In genomic region chr14:16954511-16955443, GRCm38 (mm10) we compare ENCODE assay signal across 14 mouse cellular contexts.
A peak's percentile ranks its signal among the peaks of the same experiment; 100 is the strongest.
DNase-seq lines count a peak whose midpoint lies in the region; ATAC-seq and TF ChIP-seq lines count a peak whose summit lies in the region.
"Had no signal": no experiment of that assay in that cellular context is flagged by ENCODE, and none has a peak within 500 bp of the region (broad histone marks: within the 10 kb centered on the region; RNA-seq: fewer than 3 reads in every experiment).

No protein-coding gene starts in this region.

- H3K4me1 ChIP-seq in hindbrain, embryonic 15.5 days (replicated peaks): peaks cover 8% of the 10 kb centered on the region; the same call in 1 of the 2 replicates
- H3K4me1 ChIP-seq in hindbrain, embryonic 11.5 days (replicated peaks; ENCODE audit: control insufficient read depth, insufficient read depth, low read length): no peaks in the 10 kb centered on the region
- peaks cover 5% of the 10 kb centered on the region; the same call in 1 of the 2 replicates for H3K4me1 ChIP-seq in forebrain, embryonic 16.5 days (replicated peaks; ENCODE audit: control insufficient read depth, insufficient read depth, low read length)
- no peaks in the 10 kb centered on the region for H3K4me1 ChIP-seq in midbrain, postnatal 0 days (ENCODE audit: insufficient read depth, low read length)

- no peak overlapping the region for H3K9ac ChIP-seq in hindbrain, embryonic 15.5 days
- no peak overlapping the region for H3K9ac ChIP-seq in hindbrain, embryonic 11.5 days (ENCODE audit: low read depth, low read length)
- H3K9ac ChIP-seq in forebrain, embryonic 16.5 days (replicated peaks; ENCODE audit: low read depth, low read length): no peak overlapping the region
- H3K9ac ChIP-seq in midbrain, postnatal 0 days (replicated peaks; ENCODE audit: low read length, poor library complexity, severe bottlenecking): no peak overlapping the region
- H3K9ac ChIP-seq: limb, embryonic 15.5 days had no signal

- H3K27me3 ChIP-seq in hindbrain, embryonic 15.5 days: no peaks in the 10 kb centered on the region
- no peaks in the 10 kb centered on the region for H3K27me3 ChIP-seq in hindbrain, embryonic 11.5 days (ENCODE audit: control insufficient read depth, insufficient read depth, low read length)
- no peaks in the 10 kb centered on the region for H3K27me3 ChIP-seq in forebrain, embryonic 16.5 days (replicated peaks; ENCODE audit: control insufficient read depth, insufficient read depth, low read length)
- H3K27me3 ChIP-seq in midbrain, postnatal 0 days (ENCODE audit: insufficient read depth, low read length): no peaks in the 10 kb centered on the region
- H3K27me3 ChIP-seq: limb, embryonic 15.5 days had no signal

- no peaks in the 10 kb centered on the region for H3K9me3 ChIP-seq in hindbrain, embryonic 15.5 days
- no peaks in the 10 kb centered on the region for H3K9me3 ChIP-seq in hindbrain, embryonic 11.5 days (ENCODE audit: control insufficient read depth, low read length)
- H3K9me3 ChIP-seq in forebrain, embryonic 16.5 days (ENCODE audit: control insufficient read depth, low read length): no peaks in the 10 kb centered on the region
- H3K9me3 ChIP-seq in midbrain, postnatal 0 days (ENCODE audit: low read length): no peaks in the 10 kb centered on the region
- H3K9me3 ChIP-seq: heart, embryonic 10.5 days; limb, embryonic 15.5 days had no signal

- no peak for TF ChIP-seq POLR2A in brain, embryonic 14.5 days (IDR thresholded peaks at IDR 0.05; ENCODE audit: borderline replicate concordance, extremely low read depth, insufficient read depth, insufficient read length, poor library complexity, severe bottlenecking)

- no peak overlapping the region for H3K27ac ChIP-seq in hindbrain, embryonic 15.5 days (replicated peaks)
- no peak overlapping the region for H3K27ac ChIP-seq in hindbrain, embryonic 11.5 days (ENCODE audit: low read depth, low read length)
- no peak overlapping the region for H3K27ac ChIP-seq in forebrain, embryonic 16.5 days (ENCODE audit: low read length)
- H3K27ac ChIP-seq in midbrain, postnatal 0 days (ENCODE audit: low read depth, low read length): no peak overlapping the region
- H3K27ac ChIP-seq: heart, embryonic 10.5 days; limb, embryonic 15.5 days had no signal

- no peaks in the 10 kb centered on the region for H3K36me3 ChIP-seq in hindbrain, embryonic 15.5 days
- H3K36me3 ChIP-seq in hindbrain, embryonic 11.5 days (ENCODE audit: control insufficient read depth, insufficient read depth, low read length): no peaks in the 10 kb centered on the region
- no peaks in the 10 kb centered on the region for H3K36me3 ChIP-seq in forebrain, embryonic 16.5 days (ENCODE audit: control insufficient read depth, insufficient read depth)
- no peaks in the 10 kb centered on the region for H3K36me3 ChIP-seq in midbrain, postnatal 0 days (ENCODE audit: insufficient read depth, low read length)
- H3K36me3 ChIP-seq: heart, embryonic 10.5 days; limb, embryonic 15.5 days had no signal

- no peak overlapping the region for H3K4me3 ChIP-seq in hindbrain, embryonic 15.5 days
- no peak overlapping the region for H3K4me3 ChIP-seq in hindbrain, embryonic 11.5 days (ENCODE audit: low read depth, low read length)
- H3K4me3 ChIP-seq in forebrain, embryonic 16.5 days (replicated peaks; ENCODE audit: low read length): no peak overlapping the region
- H3K4me3 ChIP-seq in midbrain, postnatal 0 days (ENCODE audit: low read depth, low read length): no peak overlapping the region
- H3K4me3 ChIP-seq: heart, embryonic 10.5 days; limb, embryonic 15.5 days had no signal

- DNase-seq in hindbrain, embryonic 11.5 days (ENCODE audit: low spot score): no peak
- DNase-seq in brain, embryonic 14.5 days (ENCODE audit: low read depth): peak; percentile 67
- peak; percentile 67 for DNase-seq in midbrain, postnatal 0 days (ENCODE audit: low spot score)
- DNase-seq in frontal cortex, postnatal 36 days (ENCODE audit: low spot score in 2 of 2): no peak
- DNase-seq in urinary bladder, adult 2 months (ENCODE audit: low spot score): no peak
- DNase-seq: heart, postnatal 4 days; kidney, postnatal 14 days; layer of hippocampus, postnatal 36 days; right cerebral cortex, postnatal 14 days; thymus, postnatal 25 days had no signal

- TF ChIP-seq CTCF in brain, embryonic 14.5 days (IDR thresholded peaks at IDR 0.05; ENCODE audit: borderline replicate concordance, extremely low read depth, insufficient read depth, insufficient read length): no peak
- no peak for TF ChIP-seq CTCF in midbrain, postnatal 0 days (IDR thresholded peaks at IDR 0.05)

- 56% methylated on average over 6 of the region's 6 CpGs for WGBS in hindbrain, embryonic 15.5 days
- WGBS in hindbrain, embryonic 11.5 days: 86% methylated on average over 6 of the region's 6 CpGs
- 27% methylated on average over 6 of the region's 6 CpGs for WGBS in forebrain, embryonic 16.5 days
- WGBS in midbrain, postnatal 0 days: 71% methylated on average over 6 of the region's 6 CpGs

- H3K4me2 ChIP-seq in hindbrain, embryonic 15.5 days: no peak overlapping the region
- no peak overlapping the region for H3K4me2 ChIP-seq in hindbrain, embryonic 11.5 days (replicated peaks; ENCODE audit: low read depth, low read length)
- H3K4me2 ChIP-seq in forebrain, embryonic 16.5 days (ENCODE audit: low read length): no peak overlapping the region
- H3K4me2 ChIP-seq in midbrain, postnatal 0 days (ENCODE audit: low read depth, low read length, poor library complexity, severe bottlenecking): no peak overlapping the region
- H3K4me2 ChIP-seq: limb, embryonic 15.5 days had no signal

- ATAC-seq in hindbrain, embryonic 15.5 days (ENCODE audit: low FRiP score, low read depth): peak; percentile 86
- no peak for ATAC-seq in hindbrain, embryonic 11.5 days (ENCODE audit: low FRiP score)
- ATAC-seq in forebrain, embryonic 16.5 days: peak; percentile 36; the same call in 1 of the 2 replicates
- ATAC-seq in midbrain, postnatal 0 days (ENCODE audit: low FRiP score): no peak

Comparison
In these comparisons a context has a peak if more than half of its experiments do, and no peak if none do; other contexts are left out.
1. ATAC-seq: peak in hindbrain, embryonic 15.5 days (single experiment) and forebrain, embryonic 16.5 days (single experiment); none in hindbrain, embryonic 11.5 days (single experiment) and midbrain, postnatal 0 days (single experiment).
2. DNase-seq: peak in brain, embryonic 14.5 days (single experiment) and midbrain, postnatal 0 days (single experiment); none in hindbrain, embryonic 11.5 days (single experiment), frontal cortex, postnatal 36 days (0 of 2) and urinary bladder, adult 2 months (single experiment).